Mouse (Mus musculus) heart, postnatal 36 days (tissue): ENCODE results near the gene Cd52. TPM values are rescaled to one million over a fixed set of nuclear protein-coding genes. Genes with fewer than 3 reads are reported as not detected.

Experiments
- DNase-seq, 2 experiments: peaks; one replicate each; pipeline ENCODE4 v3.0.0; 2021 to 2022
- intact Hi-C: fragments of 180-260 bp; cut with DNase I; formaldehyde crosslinking; loops from one replicate; pipeline ENCODE4 v1.15.1; 2025
- total RNA-seq, 2 experiments: library from RNA; stranded (reverse); gene quantifications; 2 replicates each; pipeline ENCODE4 v1.2.3; 2021

Cd52 gene
- total RNA-seq, 2 experiments from 2014 or later = 3.1 to 4.6 TPM

GRCm38 (mm10) chr4:134120192-134120805 is 25.4 kb upstream of the Cd52 start:
- DNase-seq = no peak
- intact Hi-C loops = no loop called here

GRCm38 (mm10) chr4:134119644-134120043 is 24.8 kb upstream of the Cd52 start:
- intact Hi-C loops = no loop called here
- DNase-seq = no peak

GRCm38 (mm10) chr4:134119042-134119441 is 24.2 kb upstream of the Cd52 start:
- intact Hi-C loops = no loop called here
- no peak for DNase-seq

- intact Hi-C loops = no loop called here
These were observed 23.4 kb upstream of the Cd52 start for GRCm38 (mm10) chr4:134118126-134118800.

GRCm38 (mm10) chr4:134117012-134117411 is 22.1 kb upstream of the Cd52 start:
- intact Hi-C loops = no loop called here
- no peak for DNase-seq

More at GRCm38 (mm10) chr4:134118126-134118800, 23.4 kb upstream of the Cd52 start:
- DNase-seq = no peak

GRCm38 (mm10) chr4:134116501-134116900 is 21.6 kb upstream of the Cd52 start:
- intact Hi-C loops = no loop called here
- DNase-seq = no peak

- no peak for DNase-seq
- intact Hi-C loops = no loop called here
These were observed 20.6 kb upstream of the Cd52 start for GRCm38 (mm10) chr4:134115215-134116144.

GRCm38 (mm10) chr4:134114038-134114437 is 19.2 kb upstream of the Cd52 start:
- DNase-seq = no peak
- intact Hi-C loops = no loop called here

- no peak for DNase-seq
- intact Hi-C loops = no loop called here
These were observed 18.6 kb upstream of the Cd52 start for GRCm38 (mm10) chr4:134113356-134113994.

- no peak for DNase-seq
- intact Hi-C loops = no loop called here
These were observed 17.5 kb upstream of the Cd52 start for GRCm38 (mm10) chr4:134112403-134112802.

- intact Hi-C loops = no loop called here
- no peak for DNase-seq
These were observed 15.8 kb upstream of the Cd52 start for GRCm38 (mm10) chr4:134110653-134111052.

- no peak for DNase-seq
- intact Hi-C loops = no loop called here
These were observed 13.3 kb upstream of the Cd52 start for GRCm38 (mm10) chr4:134108196-134108595.

GRCm38 (mm10) chr4:134107730-134108129 is 12.8 kb upstream of the Cd52 start:
- DNase-seq = no peak
- intact Hi-C loops = no loop called here

- no peak for DNase-seq
- intact Hi-C loops = no loop called here
These were observed 11.2 kb upstream of the Cd52 start for GRCm38 (mm10) chr4:134106105-134106504.

GRCm38 (mm10) chr4:134102742-134103119 is 7.8 kb upstream of the Cd52 start:
- intact Hi-C loops = no loop called here
- DNase-seq = no peak

GRCm38 (mm10) chr4:134101979-134102741 is 7.3 kb upstream of the Cd52 start, which contains the start of gene Ubxn11:
Gene Ubxn11, plus strand, starts transcription at chr4:134102570.
- intact Hi-C loops = no loop called here
- peak; percentile 73 to 76 for DNase-seq

GRCm38 (mm10) chr4:134100245-134100644 is 5.4 kb upstream of the Cd52 start:
- DNase-seq = no peak
- intact Hi-C loops = no loop called here

- no peak for DNase-seq
- intact Hi-C loops = no loop called here
These were observed 3.7 kb upstream of the Cd52 start for GRCm38 (mm10) chr4:134098628-134099027.

GRCm38 (mm10) chr4:134097015-134097608 is 2.2 kb upstream of the Cd52 start:
- no peak for DNase-seq
- intact Hi-C loops = no loop called here

- no peak for DNase-seq
- intact Hi-C loops = no loop called here
These were observed 1.2 kb upstream of the Cd52 start for GRCm38 (mm10) chr4:134096120-134096519.
